Mouse (Mus musculus): ENCODE measurements around the gene 1700013F07Rik. TPM values are rescaled to one million over a fixed set of nuclear protein-coding genes. Genes with fewer than 3 reads are reported as not detected.

The 1700013F07Rik gene
- polyA plus RNA-seq, 1 experiment from 2014 or later = not detected

DNA sequence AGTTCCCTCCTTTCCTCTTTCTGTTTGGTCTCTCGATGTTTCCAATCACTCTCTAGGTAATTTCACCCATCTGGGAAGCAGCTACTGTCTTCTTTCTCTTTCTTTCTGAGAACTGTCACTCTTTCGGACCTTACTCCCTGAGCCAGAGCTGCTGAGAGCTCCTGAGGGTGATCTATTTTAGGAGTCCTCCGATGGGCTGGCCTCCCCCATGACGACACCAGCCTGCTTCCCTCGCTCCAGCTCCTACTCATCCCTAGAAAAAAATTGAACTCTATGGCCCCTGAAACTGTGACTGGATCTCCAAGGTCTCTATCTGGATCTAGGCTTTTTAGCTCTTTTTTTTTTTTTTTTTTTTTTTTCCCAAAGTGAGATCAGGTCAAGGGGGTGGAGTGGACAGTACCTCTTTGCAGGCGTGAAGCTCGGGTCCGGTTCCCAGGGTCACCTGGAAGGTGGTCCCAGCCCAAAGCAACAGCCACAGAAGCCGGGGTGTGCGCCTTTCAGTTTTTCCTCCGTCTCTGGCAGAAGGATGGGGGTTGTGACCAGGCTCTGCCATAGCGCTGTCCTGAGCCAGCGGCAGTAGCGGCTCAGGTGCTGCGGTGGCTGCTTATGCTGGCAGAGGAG lies 2.1 kb downstream of the 1700013F07Rik start:
- Histone ChIP-seq H3K36me3 (ENCODE audit: control insufficient read depth, insufficient read depth, low read length) (no peaks in the 10 kb centered on the region), H3K9ac (ENCODE audit: low read depth, low read length) (no peak overlapping the region), H3K27me3 (ENCODE audit: control insufficient read depth, insufficient read depth, low read length) (peaks cover 18% of the 10 kb centered on the region), H3K9me3 (replicated peaks; ENCODE audit: control insufficient read depth, low read length) (no peaks in the 10 kb centered on the region), H3K27ac (ENCODE audit: low read depth, low read length) (no peak overlapping the region), H3K4me2 (peak overlapping the region; percentile 86), H3K4me3 (ENCODE audit: low read depth, low read length) (peak overlapping the region; percentile 45), H3K4me1 (ENCODE audit: control insufficient read depth, insufficient read depth, low read length) (peaks cover 12% of the 10 kb centered on the region; the same call in 1 of the 2 replicates)
- WGBS (ENCODE audit: insufficient replicate concordance) = 7% methylated on average over 15 of the region's 15 CpGs
- no peak for ATAC-seq (replicated peaks; ENCODE audit: insufficient number of reproducible peaks, low FRiP score, low TSS enrichment)

- peaks cover 18% of the 10 kb centered on the region for H3K27me3 ChIP-seq (ENCODE audit: control insufficient read depth, insufficient read depth, low read length)
- H3K9me3 ChIP-seq (replicated peaks; ENCODE audit: control insufficient read depth, low read length) = no peaks in the 10 kb centered on the region
- H3K9ac ChIP-seq (ENCODE audit: low read depth, low read length) = no peak within 1 kb of the TSS
- H3K36me3 ChIP-seq (ENCODE audit: control insufficient read depth, insufficient read depth, low read length) = no peaks in the 10 kb centered on the region
- peak within 1 kb of the TSS; percentile 45 for H3K4me3 ChIP-seq (ENCODE audit: low read depth, low read length)
- WGBS (ENCODE audit: insufficient replicate concordance) = 2% methylated on average over 33 of the region's 35 CpGs
- no peak; the same call in 1 of the 2 replicates for ATAC-seq (replicated peaks; ENCODE audit: insufficient number of reproducible peaks, low FRiP score, low TSS enrichment)
- H3K27ac ChIP-seq (ENCODE audit: low read depth, low read length) = no peak within 1 kb of the TSS
- peak within 1 kb of the TSS; percentile 86 for H3K4me2 ChIP-seq
- peaks cover 12% of the 10 kb centered on the region; the same call in 1 of the 2 replicates for H3K4me1 ChIP-seq (ENCODE audit: control insufficient read depth, insufficient read depth, low read length)
Observed at GRCm38 (mm10) chr3:108536517-108537260, 2.7 kb downstream of the 1700013F07Rik start, which contains the start of gene 5330417C22Rik. TSS of gene 5330417C22Rik (minus strand) at chr3:108536536.

DNA sequence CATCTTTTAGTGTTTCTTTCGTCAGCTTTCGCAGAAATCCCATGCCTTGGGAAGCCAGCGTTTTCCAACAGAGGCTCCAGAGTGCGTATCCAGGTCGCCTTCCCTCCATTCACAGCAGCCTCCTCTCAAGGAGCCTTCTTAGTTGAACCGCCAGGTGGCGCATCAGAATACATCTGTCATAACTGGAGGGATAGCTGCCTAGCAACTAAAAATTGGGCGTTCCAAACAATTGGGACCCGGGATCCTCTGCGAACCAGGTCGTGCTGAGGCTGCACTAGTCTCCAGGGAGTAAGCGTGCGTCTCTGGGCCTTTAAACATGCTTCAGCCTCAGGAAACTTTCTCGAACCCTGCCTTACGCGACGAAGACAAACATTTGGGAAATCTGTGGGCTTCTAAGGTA lies 3.4 kb downstream of the 1700013F07Rik start:
- no peak overlapping the region for H3K4me3 ChIP-seq (ENCODE audit: low read depth, low read length)
- H3K9me3 ChIP-seq (replicated peaks; ENCODE audit: control insufficient read depth, low read length) = no peaks in the 10 kb centered on the region
- 7% methylated on average over 17 of the region's 17 CpGs for WGBS (ENCODE audit: insufficient replicate concordance)
- H3K36me3 ChIP-seq (ENCODE audit: control insufficient read depth, insufficient read depth, low read length) = no peaks in the 10 kb centered on the region
- H3K4me1 ChIP-seq (ENCODE audit: control insufficient read depth, insufficient read depth, low read length) = peaks cover 12% of the 10 kb centered on the region; the same call in 1 of the 2 replicates
- ATAC-seq (replicated peaks; ENCODE audit: insufficient number of reproducible peaks, low FRiP score, low TSS enrichment) = no peak; the same call in 1 of the 2 replicates
- peak overlapping the region; percentile 23 for H3K4me2 ChIP-seq
- H3K9ac ChIP-seq (ENCODE audit: low read depth, low read length) = no peak overlapping the region
- no peak overlapping the region for H3K27ac ChIP-seq (ENCODE audit: low read depth, low read length)
- peaks cover 18% of the 10 kb centered on the region for H3K27me3 ChIP-seq (ENCODE audit: control insufficient read depth, insufficient read depth, low read length)

DNA sequence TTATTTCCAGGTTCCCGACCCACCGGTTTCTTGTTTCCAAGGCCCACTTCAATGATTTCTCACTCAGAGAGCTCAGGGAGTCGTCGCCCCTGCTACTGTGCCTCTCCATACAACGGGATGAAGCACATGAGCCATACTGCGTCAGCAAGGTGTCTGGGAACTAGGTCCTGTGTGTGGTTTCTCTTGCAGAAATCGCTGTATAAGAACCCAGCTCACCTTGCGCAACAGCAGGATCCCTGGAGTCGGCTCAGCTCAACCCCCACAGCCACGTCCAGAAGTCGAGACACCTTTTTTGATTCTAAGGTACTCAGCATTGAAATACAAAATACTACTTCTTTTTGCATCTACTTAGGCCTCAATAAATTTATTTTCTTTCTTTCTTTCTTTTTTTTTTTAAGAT lies 8.3 kb downstream of the 1700013F07Rik start:
- H3K4me3 ChIP-seq (ENCODE audit: low read depth, low read length) = no peak overlapping the region
- 75% methylated on average over 11 of the region's 11 CpGs for WGBS (ENCODE audit: insufficient replicate concordance)

DNA sequence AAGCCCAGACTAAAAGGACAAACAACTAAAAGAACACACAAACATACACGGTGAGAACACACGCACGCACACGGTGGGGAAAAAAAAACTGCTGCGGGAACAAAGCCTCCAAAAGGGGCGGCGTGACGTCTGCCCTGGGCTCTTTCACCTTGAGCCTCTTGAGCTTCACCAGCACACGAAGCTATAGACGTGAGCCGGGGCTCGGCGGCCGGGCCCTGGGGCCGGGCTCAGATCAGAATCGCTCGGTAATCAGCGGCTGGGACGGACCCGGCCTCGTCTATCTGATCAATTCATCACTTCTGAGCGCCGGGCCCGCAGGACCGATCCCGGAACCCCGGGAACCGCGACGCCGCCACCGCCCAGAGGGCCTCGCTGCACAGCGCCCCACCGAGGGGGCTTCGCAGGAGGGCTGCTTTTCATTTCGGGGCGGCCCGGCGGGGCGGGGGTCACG lies 20.2 kb downstream of the 1700013F07Rik start:
- Histone ChIP-seq H3K36me3 (ENCODE audit: control insufficient read depth, insufficient read depth, low read length) (peaks cover 12% of the 10 kb centered on the region; the same call in 1 of the 2 replicates), H3K9me3 (replicated peaks; ENCODE audit: control insufficient read depth, low read length) (no peaks in the 10 kb centered on the region), H3K27me3 (ENCODE audit: control insufficient read depth, insufficient read depth, low read length) (no peaks in the 10 kb centered on the region), H3K27ac (ENCODE audit: low read depth, low read length) (peak overlapping the region; percentile 84), H3K4me3 (ENCODE audit: low read depth, low read length) (peak overlapping the region; percentile 90), H3K9ac (ENCODE audit: low read depth, low read length) (peak overlapping the region; percentile 96), H3K4me1 (ENCODE audit: control insufficient read depth, insufficient read depth, low read length) (no peaks in the 10 kb centered on the region), H3K4me2 (peak overlapping the region; percentile 84)
- ATAC-seq (replicated peaks; ENCODE audit: insufficient number of reproducible peaks, low FRiP score, low TSS enrichment) = peak; percentile 43; the same call in 1 of the 2 replicates
- under 1% methylated on average over 42 of the region's 42 CpGs for WGBS (ENCODE audit: insufficient replicate concordance)

More for the DNA sequence above, 8.3 kb downstream of the 1700013F07Rik start:
- no peaks in the 10 kb centered on the region for H3K27me3 ChIP-seq (ENCODE audit: control insufficient read depth, insufficient read depth, low read length)
- no peak overlapping the region for H3K27ac ChIP-seq (ENCODE audit: low read depth, low read length)
- no peaks in the 10 kb centered on the region for H3K4me1 ChIP-seq (ENCODE audit: control insufficient read depth, insufficient read depth, low read length)
- no peak overlapping the region for H3K9ac ChIP-seq (ENCODE audit: low read depth, low read length)
- ATAC-seq (replicated peaks; ENCODE audit: insufficient number of reproducible peaks, low FRiP score, low TSS enrichment) = no peak
- no peaks in the 10 kb centered on the region for H3K9me3 ChIP-seq (replicated peaks; ENCODE audit: control insufficient read depth, low read length)
- H3K4me2 ChIP-seq = no peak overlapping the region
- H3K36me3 ChIP-seq (ENCODE audit: control insufficient read depth, insufficient read depth, low read length) = no peaks in the 10 kb centered on the region

DNA sequence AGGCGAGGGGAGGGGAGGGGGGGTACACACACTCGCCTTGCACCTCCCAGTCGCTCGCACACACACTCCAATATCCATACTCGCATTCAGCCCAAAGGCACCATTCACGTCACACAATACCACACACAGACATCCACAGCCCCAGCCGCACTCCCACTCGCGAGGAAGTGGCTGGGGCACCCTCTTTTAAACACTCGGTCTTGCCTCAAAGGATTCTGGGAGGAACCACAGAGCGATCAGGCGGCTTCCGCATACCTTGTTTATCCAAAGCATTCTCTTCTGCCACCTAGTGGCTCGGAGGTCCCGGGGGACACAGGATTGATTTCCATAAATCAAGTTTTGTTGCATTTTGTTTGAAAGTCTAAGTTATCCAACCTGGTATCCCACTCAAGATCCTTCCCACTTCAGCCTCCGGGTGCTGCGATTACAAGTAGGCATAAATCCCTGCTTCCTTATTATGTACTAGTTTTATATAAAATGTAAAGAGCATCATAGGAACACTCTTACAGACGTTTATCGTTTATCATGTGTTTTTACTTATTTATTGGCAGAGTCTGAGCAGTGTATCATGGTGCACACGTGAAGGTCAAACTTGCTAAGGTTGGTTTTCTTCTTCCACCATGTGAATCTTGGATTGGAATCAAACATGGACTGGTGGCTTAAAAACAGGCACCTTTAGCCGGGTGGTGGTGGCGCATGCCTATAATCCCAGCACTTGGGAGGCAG lies 20.8 kb downstream of the 1700013F07Rik start:
- Histone ChIP-seq H3K36me3 (ENCODE audit: control insufficient read depth, insufficient read depth, low read length) (peaks cover 12% of the 10 kb centered on the region; the same call in 1 of the 2 replicates), H3K4me3 (ENCODE audit: low read depth, low read length) (peak overlapping the region; percentile 90), H3K9me3 (replicated peaks; ENCODE audit: control insufficient read depth, low read length) (no peaks in the 10 kb centered on the region), H3K4me1 (ENCODE audit: control insufficient read depth, insufficient read depth, low read length) (no peaks in the 10 kb centered on the region), H3K27me3 (ENCODE audit: control insufficient read depth, insufficient read depth, low read length) (no peaks in the 10 kb centered on the region), H3K4me2 (peak overlapping the region; percentile 84), H3K9ac (ENCODE audit: low read depth, low read length) (peak overlapping the region; percentile 96), H3K27ac (ENCODE audit: low read depth, low read length) (peak overlapping the region; percentile 84)
- ATAC-seq (replicated peaks; ENCODE audit: insufficient number of reproducible peaks, low FRiP score, low TSS enrichment) = peak; percentile 92
- WGBS (ENCODE audit: insufficient replicate concordance) = 17% methylated on average over 22 of the region's 22 CpGs

GRCm38 (mm10) chr3:108557888-108558287 lies 23.9 kb downstream of the 1700013F07Rik start:
- Histone ChIP-seq H3K27me3 (ENCODE audit: control insufficient read depth, insufficient read depth, low read length) (no peaks in the 10 kb centered on the region), H3K4me3 (ENCODE audit: low read depth, low read length) (no peak overlapping the region), H3K27ac (ENCODE audit: low read depth, low read length) (no peak overlapping the region), H3K4me2 (no peak overlapping the region), H3K9me3 (replicated peaks; ENCODE audit: control insufficient read depth, low read length) (no peaks in the 10 kb centered on the region), H3K36me3 (ENCODE audit: control insufficient read depth, insufficient read depth, low read length) (peaks cover 12% of the 10 kb centered on the region; the same call in 1 of the 2 replicates), H3K4me1 (ENCODE audit: control insufficient read depth, insufficient read depth, low read length) (peaks cover 7% of the 10 kb centered on the region), H3K9ac (ENCODE audit: low read depth, low read length) (no peak overlapping the region)
- ATAC-seq (replicated peaks; ENCODE audit: insufficient number of reproducible peaks, low FRiP score, low TSS enrichment) = no peak
- 92% methylated on average over 4 of the region's 4 CpGs for WGBS (ENCODE audit: insufficient replicate concordance)

GRCm38 (mm10) chr3:108562133-108562730 lies 28.3 kb downstream of the 1700013F07Rik start, which contains the start of gene Tmem167b:
TSS of gene Tmem167b (minus strand) at chr3:108562466.
- Histone ChIP-seq H3K36me3 (ENCODE audit: control insufficient read depth, insufficient read depth, low read length) (peaks cover 12% of the 10 kb centered on the region; the same call in 1 of the 2 replicates), H3K4me3 (ENCODE audit: low read depth, low read length) (peak within 1 kb of the TSS; percentile 91), H3K4me1 (ENCODE audit: control insufficient read depth, insufficient read depth, low read length) (peaks cover 7% of the 10 kb centered on the region), H3K4me2 (peak within 1 kb of the TSS; percentile 89), H3K27ac (ENCODE audit: low read depth, low read length) (peak within 1 kb of the TSS; percentile 84), H3K9me3 (replicated peaks; ENCODE audit: control insufficient read depth, low read length) (no peaks in the 10 kb centered on the region), H3K27me3 (ENCODE audit: control insufficient read depth, insufficient read depth, low read length) (no peaks in the 10 kb centered on the region), H3K9ac (ENCODE audit: low read depth, low read length) (peak within 1 kb of the TSS; percentile 87)
- ATAC-seq (replicated peaks; ENCODE audit: insufficient number of reproducible peaks, low FRiP score, low TSS enrichment) = peak; percentile 92
- under 1% methylated on average over 45 of the region's 45 CpGs for WGBS (ENCODE audit: insufficient replicate concordance)

Data from heart, embryonic 11.5 days (tissue).